Mouse (Mus musculus): ENCODE results near the gene Grm7. TPM values are rescaled to one million over a fixed set of nuclear protein-coding genes. Genes with fewer than 3 reads are reported as not detected.

The Grm7 gene
- total RNA-seq, 2 experiments from 2014 or later, result 1.4 to 2.3 TPM

- DNase-seq (ENCODE audit: low spot score in 2 of 2), result no peak
These were observed 876.7 kb downstream of the Grm7 start for GRCm38 (mm10) chr6:111522122-111522521.

- DNase-seq (ENCODE audit: low spot score in 2 of 2), result no peak
These were observed 884.6 kb downstream of the Grm7 start for GRCm38 (mm10) chr6:111529985-111530384.

- no peak for DNase-seq (ENCODE audit: low spot score in 2 of 2)
These were observed 913.2 kb downstream of the Grm7 start for GRCm38 (mm10) chr6:111558588-111558987.

GRCm38 (mm10) chr6:111559459-111559858, 914.1 kb downstream of the Grm7 start:
- DNase-seq (ENCODE audit: low spot score in 2 of 2), result no peak

GRCm38 (mm10) chr6:111561347-111561746, 916.0 kb downstream of the Grm7 start:
- no peak for DNase-seq (ENCODE audit: low spot score in 2 of 2)

GRCm38 (mm10) chr6:111571471-111572088, 926.2 kb downstream of the Grm7 start:
- DNase-seq (ENCODE audit: low spot score in 2 of 2), result no peak

- no peak for DNase-seq (ENCODE audit: low spot score in 2 of 2)
These were observed 939.5 kb downstream of the Grm7 start for GRCm38 (mm10) chr6:111584851-111585250.

GRCm38 (mm10) chr6:111587572-111587971, 942.2 kb downstream of the Grm7 start:
- no peak for DNase-seq (ENCODE audit: low spot score in 2 of 2)

GRCm38 (mm10) chr6:111601892-111602654, 956.7 kb downstream of the Grm7 start:
- DNase-seq (ENCODE audit: low spot score in 2 of 2), result no peak

- no peak for DNase-seq (ENCODE audit: low spot score in 2 of 2)
These were observed 965.0 kb downstream of the Grm7 start for GRCm38 (mm10) chr6:111610396-111610795.

- DNase-seq (ENCODE audit: low spot score in 2 of 2), result no peak
These were observed 968.5 kb downstream of the Grm7 start for GRCm38 (mm10) chr6:111613834-111614233.
